Mouse (Mus musculus): ENCODE measurements around the gene Sfr1. TPM values are rescaled to one million over a fixed set of nuclear protein-coding genes. Genes with fewer than 3 reads are reported as not detected.

The Sfr1 gene
- polyA plus RNA-seq, 1 experiment: 78.6 TPM

GRCm38 (mm10) chr19:47697067-47697466 lies 34.4 kb upstream of the Sfr1 start:
- H3K27me3 ChIP-seq (ENCODE audit: control insufficient read depth, insufficient read depth, insufficient read length): no peaks in the 10 kb centered on the region
- TF ChIP-seq SRF (IDR thresholded peaks at IDR 0.05; ENCODE audit: control insufficient read depth, insufficient read length, low read depth) (no peak), MYOD1 (IDR thresholded peaks at IDR 0.05; ENCODE audit: control insufficient read depth in 1 of 3, insufficient read length in 2 of 3, low read depth in 2 of 3) (no peak), TCF12 (IDR thresholded peaks at IDR 0.05; ENCODE audit: insufficient read depth, poor library complexity, severe bottlenecking) (no peak), POLR2A (IDR thresholded peaks at IDR 0.05; ENCODE audit: insufficient read length, low read depth) (no peak), REST (IDR thresholded peaks at IDR 0.05; ENCODE audit: insufficient read depth, insufficient read length) (no peak), USF1 (IDR thresholded peaks at IDR 0.05; ENCODE audit: low read depth) (no peak), POLR2AphosphoS2 (IDR thresholded peaks at IDR 0.05; ENCODE audit: insufficient read length, low read depth) (no peak), CEBPB (IDR thresholded peaks at IDR 0.05; ENCODE audit: insufficient read depth, poor library complexity, severe bottlenecking) (no peak)
- H3K4me3 ChIP-seq: no peak overlapping the region

GRCm38 (mm10) chr19:47698266-47698665 lies 33.2 kb upstream of the Sfr1 start:
- H3K79me2 ChIP-seq (ENCODE audit: control insufficient read depth, insufficient read depth): no peaks in the 10 kb centered on the region
- no peak overlapping the region for H3ac ChIP-seq (ENCODE audit: control insufficient read depth, insufficient read length)
- no peak overlapping the region for H3K4me3 ChIP-seq
- TF ChIP-seq REST (IDR thresholded peaks at IDR 0.05; ENCODE audit: insufficient read depth, insufficient read length) (no peak), TCF3 (IDR thresholded peaks at IDR 0.05; ENCODE audit: insufficient read length, low read depth) (no peak), CEBPB (IDR thresholded peaks at IDR 0.05; ENCODE audit: insufficient read depth, poor library complexity, severe bottlenecking) (no peak), TCF12 (IDR thresholded peaks at IDR 0.05; ENCODE audit: insufficient read depth, poor library complexity, severe bottlenecking) (no peak), MYOD1 (IDR thresholded peaks at IDR 0.05; ENCODE audit: control insufficient read depth in 1 of 3, insufficient read length in 2 of 3, low read depth in 2 of 3) (no peak), POLR2AphosphoS2 (IDR thresholded peaks at IDR 0.05; ENCODE audit: insufficient read length, low read depth) (no peak), USF1 (IDR thresholded peaks at IDR 0.05; ENCODE audit: low read depth) (no peak), MYOG (IDR thresholded peaks at IDR 0.05; ENCODE audit: control insufficient read depth in 1 of 3, insufficient read depth in 1 of 3, insufficient read length in 2 of 3, low read depth in 2 of 3) (no peak), POLR2A (IDR thresholded peaks at IDR 0.05; ENCODE audit: insufficient read length, low read depth) (no peak), MAX (IDR thresholded peaks at IDR 0.05; ENCODE audit: low read depth) (no peak), E2F4 (IDR thresholded peaks at IDR 0.05; ENCODE audit: insufficient read depth) (no peak), SRF (IDR thresholded peaks at IDR 0.05; ENCODE audit: control insufficient read depth, insufficient read length, low read depth) (no peak)
- peak overlapping the region; percentile 3 for H3K4me2 ChIP-seq (ENCODE audit: low read depth)
- H3K36me3 ChIP-seq (ENCODE audit: control insufficient read depth, insufficient read depth): no peaks in the 10 kb centered on the region
- no peaks in the 10 kb centered on the region for H3K27me3 ChIP-seq (ENCODE audit: control insufficient read depth, insufficient read depth, insufficient read length)

More at GRCm38 (mm10) chr19:47697067-47697466, 34.4 kb upstream of the Sfr1 start:
- H3K4me2 ChIP-seq (ENCODE audit: low read depth): no peak overlapping the region
- no peaks in the 10 kb centered on the region for H3K36me3 ChIP-seq (ENCODE audit: control insufficient read depth, insufficient read depth)
- no peak overlapping the region for H3ac ChIP-seq (ENCODE audit: control insufficient read depth, insufficient read length)
- no peaks in the 10 kb centered on the region for H3K79me2 ChIP-seq (ENCODE audit: control insufficient read depth, insufficient read depth)

GRCm38 (mm10) chr19:47699743-47700142 lies 31.7 kb upstream of the Sfr1 start:
- no peak overlapping the region for H3K4me3 ChIP-seq
- no peaks in the 10 kb centered on the region for H3K27me3 ChIP-seq (ENCODE audit: control insufficient read depth, insufficient read depth, insufficient read length)
- H3K4me2 ChIP-seq (ENCODE audit: low read depth): peak overlapping the region; percentile 63
- H3K36me3 ChIP-seq (ENCODE audit: control insufficient read depth, insufficient read depth): no peaks in the 10 kb centered on the region
- H3ac ChIP-seq (ENCODE audit: control insufficient read depth, insufficient read length): no peak overlapping the region
- TF ChIP-seq TCF3 (IDR thresholded peaks at IDR 0.05; ENCODE audit: insufficient read length, low read depth) (no peak), CEBPB (IDR thresholded peaks at IDR 0.05; ENCODE audit: insufficient read depth, poor library complexity, severe bottlenecking) (peak; percentile 76)
- H3K79me2 ChIP-seq (ENCODE audit: control insufficient read depth, insufficient read depth): no peaks in the 10 kb centered on the region

- H3K27me3 ChIP-seq (ENCODE audit: control insufficient read depth, insufficient read depth, insufficient read length): no peaks in the 10 kb centered on the region
- H3ac ChIP-seq (ENCODE audit: control insufficient read depth, insufficient read length): no peak overlapping the region
- TF ChIP-seq MAX (IDR thresholded peaks at IDR 0.05; ENCODE audit: low read depth): no peak
- no peak for TF ChIP-seq CEBPB (IDR thresholded peaks at IDR 0.05; ENCODE audit: insufficient read depth, poor library complexity, severe bottlenecking)
- no peak for TF ChIP-seq E2F4 (IDR thresholded peaks at IDR 0.05; ENCODE audit: insufficient read depth)
- no peak for TF ChIP-seq SRF (IDR thresholded peaks at IDR 0.05; ENCODE audit: control insufficient read depth, insufficient read length, low read depth)
- TF ChIP-seq MYOG (IDR thresholded peaks at IDR 0.05; ENCODE audit: control insufficient read depth in 1 of 3, insufficient read depth in 1 of 3, insufficient read length in 2 of 3, low read depth in 2 of 3): no peak
- no peak for TF ChIP-seq TCF12 (IDR thresholded peaks at IDR 0.05; ENCODE audit: insufficient read depth, poor library complexity, severe bottlenecking)
- no peak for TF ChIP-seq TCF3 (IDR thresholded peaks at IDR 0.05; ENCODE audit: insufficient read length, low read depth)
- TF ChIP-seq MYOD1 (IDR thresholded peaks at IDR 0.05; ENCODE audit: control insufficient read depth in 1 of 3, insufficient read length in 2 of 3, low read depth in 2 of 3): no peak
- no peak for TF ChIP-seq POLR2AphosphoS2 (IDR thresholded peaks at IDR 0.05; ENCODE audit: insufficient read length, low read depth)
- no peak for TF ChIP-seq USF1 (IDR thresholded peaks at IDR 0.05; ENCODE audit: low read depth)
- no peak for TF ChIP-seq REST (IDR thresholded peaks at IDR 0.05; ENCODE audit: insufficient read depth, insufficient read length)
- no peak for TF ChIP-seq POLR2A (IDR thresholded peaks at IDR 0.05; ENCODE audit: insufficient read length, low read depth)
- H3K4me2 ChIP-seq (ENCODE audit: low read depth): peak overlapping the region; percentile 63
- no peaks in the 10 kb centered on the region for H3K36me3 ChIP-seq (ENCODE audit: control insufficient read depth, insufficient read depth)
- no peak overlapping the region for H3K4me3 ChIP-seq
- H3K79me2 ChIP-seq (ENCODE audit: control insufficient read depth, insufficient read depth): no peaks in the 10 kb centered on the region
Measured at GRCm38 (mm10) chr19:47700509-47700908, 31.0 kb upstream of the Sfr1 start.

GRCm38 (mm10) chr19:47705080-47705771 lies 26.3 kb upstream of the Sfr1 start:
- Histone ChIP-seq H3K4me2 (ENCODE audit: low read depth) (no peak overlapping the region), H3K27me3 (ENCODE audit: control insufficient read depth, insufficient read depth, insufficient read length) (no peaks in the 10 kb centered on the region), H3K4me3 (no peak overlapping the region), H3ac (ENCODE audit: control insufficient read depth, insufficient read length) (no peak overlapping the region), H3K36me3 (ENCODE audit: control insufficient read depth, insufficient read depth) (no peaks in the 10 kb centered on the region), H3K79me2 (ENCODE audit: control insufficient read depth, insufficient read depth) (no peaks in the 10 kb centered on the region)
- no peak for TF ChIP-seq TCF3 (IDR thresholded peaks at IDR 0.05; ENCODE audit: insufficient read length, low read depth)
- TF ChIP-seq E2F4 (IDR thresholded peaks at IDR 0.05; ENCODE audit: insufficient read depth): no peak
- TF ChIP-seq TCF12 (IDR thresholded peaks at IDR 0.05; ENCODE audit: insufficient read depth, poor library complexity, severe bottlenecking): no peak

Measured in myocyte (in vitro differentiated cells).